Mouse (Mus musculus) CH12F3 (cell line): ENCODE data around the gene Tln1.
"Not testable (repeated sequence)": the region's sequence is repeated elsewhere in the genome, so short reads cannot be mapped to it uniquely, and the experiment has no call there.

Source experiments
- in situ Hi-C: fragments of 300-500 bp; cut with MboI; formaldehyde crosslinking; loops from 2 replicates; pipeline ENCODE4 v1.14.3; 2020; ENCODE audit warnings: low sequenced_read_pairs

Gene Tln1

GRCm38 (mm10) chr4:43551854-43552253, 10.6 kb downstream of the Tln1 start:
- in situ Hi-C loops, result not testable (repeated sequence)

- in situ Hi-C loops, result no loop called here
Measured at GRCm38 (mm10) chr4:43549055-43549454, 13.4 kb downstream of the Tln1 start.

- in situ Hi-C loops, result no loop called here
Measured at GRCm38 (mm10) chr4:43547160-43547559, 15.3 kb downstream of the Tln1 start.

- in situ Hi-C loops, result no loop called here
Measured at GRCm38 (mm10) chr4:43546375-43547047, 16.0 kb downstream of the Tln1 start.

- in situ Hi-C loops, result no loop called here
Measured at GRCm38 (mm10) chr4:43542044-43542443, 20.4 kb downstream of the Tln1 start.

- in situ Hi-C loops, result no loop called here
Measured at GRCm38 (mm10) chr4:43536031-43536430, 26.5 kb downstream of the Tln1 start.

GRCm38 (mm10) chr4:43535628-43536027, 26.9 kb downstream of the Tln1 start:
- in situ Hi-C loops, result no loop called here

- in situ Hi-C loops, result no loop called here
Measured at GRCm38 (mm10) chr4:43533270-43533669, 29.2 kb downstream of the Tln1 start.

- in situ Hi-C loops, result no loop called here
Measured at GRCm38 (mm10) chr4:43530581-43530980, 31.9 kb downstream of the Tln1 start.

- in situ Hi-C loops, result no loop called here
Measured at GRCm38 (mm10) chr4:43530081-43530501, 32.4 kb downstream of the Tln1 start.

GRCm38 (mm10) chr4:43528487-43528886, 34.0 kb downstream of the Tln1 start:
- in situ Hi-C loops, result no loop called here

- in situ Hi-C loops, result no loop called here
Measured at GRCm38 (mm10) chr4:43527880-43528279, 34.6 kb downstream of the Tln1 start.

- in situ Hi-C loops, result no loop called here
Measured at GRCm38 (mm10) chr4:43519956-43520355, 42.5 kb downstream of the Tln1 start.

- in situ Hi-C loops, result no loop called here
Measured at GRCm38 (mm10) chr4:43519551-43519950, 42.9 kb downstream of the Tln1 start.

- in situ Hi-C loops, result no loop called here
Measured at GRCm38 (mm10) chr4:43515764-43516708, 46.5 kb downstream of the Tln1 start.

GRCm38 (mm10) chr4:43513791-43514190, 48.7 kb downstream of the Tln1 start:
- in situ Hi-C loops, result no loop called here

GRCm38 (mm10) chr4:43513300-43513699, 49.2 kb downstream of the Tln1 start:
- in situ Hi-C loops, result no loop called here

- in situ Hi-C loops, result no loop called here
Measured at GRCm38 (mm10) chr4:43512653-43513052, 49.8 kb downstream of the Tln1 start.

GRCm38 (mm10) chr4:43511675-43512454, 50.6 kb downstream of the Tln1 start:
- in situ Hi-C loops, result no loop called here

GRCm38 (mm10) chr4:43509109-43509508, 53.4 kb downstream of the Tln1 start:
- in situ Hi-C loops, result no loop called here

- in situ Hi-C loops, result no loop called here
Measured at GRCm38 (mm10) chr4:43508666-43508997, 53.9 kb downstream of the Tln1 start.
